Mouse (Mus musculus) adrenal gland, adult 18-20 months (tissue): ENCODE results near the gene Robo3. TPM values are rescaled to one million over a fixed set of nuclear protein-coding genes. Genes with fewer than 3 reads are reported as not detected.

ENCODE experiments used
- DNase-seq, 2 experiments: peaks; one replicate each; pipeline ENCODE4 v3.0.0; 2021 to 2022; ENCODE audit warnings: low spot score in 2 of 2
- long read RNA-seq, 2 experiments: library from polyadenylated mRNA; stranded (forward); transcript quantifications; one replicate each; pipeline ENCODE4 v2.0.0; 2021
- total RNA-seq, 2 experiments: library from RNA; stranded (reverse); gene quantifications; 1 replicate in 1 of 2; 2 replicates in 1 of 2; pipeline ENCODE4 v1.2.3; 2021

Gene Robo3
- total RNA-seq = 1 to 10 TPM in 1 of 2 experiments, under 1 TPM in 1; 0.64 to 1.7 TPM
- long read RNA-seq, experiment 1 = 0 reads
- long read RNA-seq, experiment 2 = 0 reads

DNA sequence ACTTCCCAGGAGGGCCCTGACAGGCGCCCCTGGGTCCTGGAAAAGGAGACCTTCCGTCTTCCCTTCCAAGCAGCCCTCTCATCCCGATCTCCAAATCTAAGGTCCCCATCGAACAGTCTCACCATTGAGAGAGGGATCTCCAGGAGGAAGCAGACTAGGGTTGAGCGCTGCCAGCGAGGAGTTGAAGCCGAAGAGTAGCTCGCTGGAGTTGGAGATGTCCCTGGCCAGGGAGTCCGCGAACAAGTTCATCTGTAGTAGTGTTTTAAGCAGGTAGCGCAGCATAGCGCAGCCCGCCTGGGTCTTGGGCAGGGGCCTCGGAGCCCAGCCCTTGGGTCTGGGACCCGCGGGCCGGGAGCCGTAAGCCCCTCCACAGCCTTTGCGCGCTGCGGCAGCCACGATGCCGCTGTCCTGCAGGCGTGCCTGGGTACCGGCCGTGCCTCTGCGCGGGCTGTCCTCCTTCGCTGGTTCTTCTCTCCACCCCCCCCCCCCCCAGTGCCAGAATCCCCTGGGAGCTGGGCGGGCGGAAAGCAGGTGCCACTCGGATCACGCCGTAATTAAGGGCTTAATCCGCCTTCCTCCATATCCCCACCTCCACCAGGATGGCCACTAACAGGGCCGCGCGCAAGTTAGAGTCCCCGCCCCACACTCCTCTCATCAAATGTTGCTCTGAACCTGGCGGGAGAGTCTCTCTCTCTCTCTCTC lies at the start of gene Robo3:
Gene Robo3, minus strand, starts transcription at position 527 of the 702 bp plus-strand sequence.
- peak in 1 of 2 experiments; percentile 21 for DNase-seq

DNA sequence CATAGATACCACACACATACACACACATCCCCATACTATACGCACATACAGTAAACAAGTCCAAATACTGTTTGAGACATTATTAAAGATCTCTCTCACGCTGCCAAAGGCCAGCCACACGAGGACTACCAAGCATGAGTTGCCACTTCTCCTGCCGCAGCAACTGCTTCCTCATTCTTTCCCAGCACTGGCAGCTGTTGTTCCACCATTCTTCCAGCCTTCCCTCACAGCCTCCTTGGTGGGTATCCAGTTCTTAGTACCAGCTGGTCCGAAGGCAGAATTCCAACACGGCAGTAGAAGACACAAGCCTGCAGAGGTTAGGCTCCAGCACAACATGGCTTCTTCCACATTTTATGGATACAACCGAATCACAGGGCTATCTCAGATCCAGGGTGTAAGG lies 41.9 kb upstream of the Robo3 start:
- no peak for DNase-seq

DNA sequence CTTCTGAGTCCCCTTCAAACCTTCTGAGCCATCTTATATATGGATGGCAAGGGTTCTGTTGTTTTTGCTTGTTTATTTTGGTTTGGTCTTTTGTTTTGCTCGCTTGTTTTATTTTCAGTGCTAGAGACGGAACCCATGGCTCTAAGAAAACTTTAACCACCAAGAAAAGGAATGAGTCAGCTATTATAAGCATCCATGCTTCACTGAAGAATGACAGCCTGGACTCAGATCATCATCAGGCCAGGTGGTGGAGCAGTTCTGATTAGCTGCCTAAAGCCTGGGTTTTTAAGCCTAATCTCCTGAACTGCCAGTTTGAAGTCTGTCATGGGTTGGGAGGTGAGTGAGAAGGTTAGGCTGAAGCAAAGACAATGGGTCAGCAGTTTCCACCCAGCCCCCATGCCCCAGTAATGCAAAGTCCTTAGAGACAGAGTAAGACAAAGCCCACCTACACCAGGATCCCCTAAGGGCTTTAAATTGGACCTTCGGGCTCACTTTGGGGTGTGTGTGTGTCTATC lies 40.6 kb upstream of the Robo3 start:
- DNase-seq = no peak

DNA sequence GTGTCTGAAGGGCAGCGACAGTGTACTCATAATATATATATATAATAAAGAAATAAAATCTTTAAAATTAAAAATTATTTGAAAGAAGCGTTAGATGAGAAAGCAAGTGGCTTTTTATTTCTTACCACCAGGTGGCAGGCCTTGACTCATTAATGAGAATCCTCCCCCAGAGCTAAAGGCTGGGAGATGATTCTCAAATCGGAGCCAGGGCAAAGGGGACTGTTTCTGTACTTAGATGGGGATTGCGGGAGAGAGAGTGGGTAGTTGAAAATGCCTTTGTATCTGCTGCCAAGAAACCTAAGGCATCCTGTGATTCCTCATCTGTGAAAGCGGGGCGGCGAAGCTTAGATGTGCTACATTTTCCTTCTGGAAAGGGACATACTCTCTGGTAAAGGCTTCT lies 29.7 kb upstream of the Robo3 start:
- peak; percentile 28 to 34 for DNase-seq

- DNase-seq = no peak
These were observed 28.5 kb upstream of the Robo3 start for GRCm38 (mm10) chr9:37461571-37461970.

GRCm38 (mm10) chr9:37460961-37461340 lies 27.9 kb upstream of the Robo3 start:
- DNase-seq = no peak

DNA sequence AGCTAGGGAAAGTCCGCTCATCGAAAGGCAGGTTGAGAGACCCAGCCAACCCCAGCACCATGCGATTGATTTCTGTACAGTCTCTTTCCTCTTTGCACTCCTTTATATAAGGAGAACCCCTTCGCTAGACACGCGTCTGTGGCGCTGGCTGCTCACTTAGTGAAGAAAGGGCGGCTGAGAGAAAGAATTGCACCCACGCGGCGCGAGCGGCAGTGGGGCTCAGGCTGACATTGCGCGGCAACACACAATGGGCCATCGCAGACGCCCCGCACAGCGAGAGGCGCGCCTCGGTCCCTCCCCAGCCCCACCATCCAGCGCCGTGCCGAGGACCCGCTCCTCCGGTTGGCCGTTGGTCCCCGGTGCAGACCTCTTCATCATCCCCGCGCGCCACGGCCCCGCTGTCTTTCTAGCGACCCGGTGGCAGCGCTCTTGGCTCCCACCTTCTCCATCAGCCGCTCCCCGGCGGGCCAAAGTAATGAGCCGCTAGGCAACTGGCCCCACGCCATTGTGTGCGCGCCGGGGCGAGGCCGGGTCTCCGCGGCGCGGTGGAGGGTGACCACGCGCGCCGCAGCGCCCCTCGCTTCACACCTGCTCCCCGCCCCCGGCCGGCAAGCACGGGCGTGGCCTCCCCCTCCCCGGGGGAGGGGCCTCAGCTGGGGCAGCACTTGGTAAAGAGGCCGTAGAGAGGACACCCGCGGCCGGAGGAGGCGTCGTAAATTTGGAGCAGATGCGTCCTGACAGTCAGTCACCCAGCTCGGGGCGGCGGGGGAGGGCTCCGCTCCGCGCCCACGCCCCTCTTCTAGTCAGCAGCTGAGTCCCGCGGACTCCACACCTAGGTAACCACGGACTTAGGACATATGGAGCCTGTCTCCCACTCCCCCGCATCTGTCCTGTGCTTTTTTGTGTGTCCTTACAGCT lies 27.3 kb upstream of the Robo3 start:
- peak; percentile 23 to 28 for DNase-seq

- DNase-seq = no peak
These were observed 26.6 kb upstream of the Robo3 start for GRCm38 (mm10) chr9:37459665-37460042.

- DNase-seq = no peak
These were observed 24.1 kb upstream of the Robo3 start for GRCm38 (mm10) chr9:37457151-37457550.

DNA sequence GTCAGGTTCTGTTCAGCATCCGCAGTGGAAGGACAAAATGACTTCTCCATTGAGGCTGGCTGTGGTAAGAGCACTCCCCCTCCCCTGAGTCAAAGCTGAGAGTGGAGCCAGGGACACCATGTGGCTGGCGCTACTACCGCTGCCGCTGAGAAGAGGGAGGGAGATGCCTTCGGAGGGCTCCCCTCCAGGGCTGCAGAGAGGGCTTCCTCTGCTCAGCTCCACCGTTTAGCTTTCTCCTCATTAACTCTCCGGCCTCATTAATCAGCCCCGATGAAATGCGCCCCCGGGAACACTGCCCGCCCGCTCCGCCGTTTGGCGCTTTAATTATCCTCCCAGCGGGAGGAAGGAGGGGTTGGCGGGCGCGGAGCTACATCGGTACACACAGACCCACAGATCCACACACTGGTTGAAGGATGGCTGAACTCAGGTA lies 23.4 kb upstream of the Robo3 start:
- DNase-seq = no peak

DNA sequence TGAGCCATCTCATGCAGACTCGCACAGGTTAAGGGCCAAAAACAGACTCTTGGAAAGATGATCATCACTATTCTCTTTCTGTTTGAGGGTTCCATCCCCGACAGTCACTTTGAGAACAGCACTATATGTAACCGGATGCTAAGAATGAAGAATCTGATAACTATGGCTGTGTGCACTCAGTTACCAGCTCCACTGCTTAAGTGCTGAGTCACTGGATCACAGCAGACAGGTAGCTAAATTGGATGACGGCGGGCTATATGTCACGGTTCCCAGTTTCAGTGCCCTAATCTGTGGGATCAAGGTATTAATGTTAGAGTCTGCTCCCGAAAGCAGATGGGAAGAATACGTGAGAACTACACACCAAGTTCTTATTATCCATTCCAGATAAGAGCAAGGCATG lies 22.8 kb upstream of the Robo3 start:
- no peak for DNase-seq

GRCm38 (mm10) chr9:37454991-37455390 lies 21.9 kb upstream of the Robo3 start:
- no peak for DNase-seq

DNA sequence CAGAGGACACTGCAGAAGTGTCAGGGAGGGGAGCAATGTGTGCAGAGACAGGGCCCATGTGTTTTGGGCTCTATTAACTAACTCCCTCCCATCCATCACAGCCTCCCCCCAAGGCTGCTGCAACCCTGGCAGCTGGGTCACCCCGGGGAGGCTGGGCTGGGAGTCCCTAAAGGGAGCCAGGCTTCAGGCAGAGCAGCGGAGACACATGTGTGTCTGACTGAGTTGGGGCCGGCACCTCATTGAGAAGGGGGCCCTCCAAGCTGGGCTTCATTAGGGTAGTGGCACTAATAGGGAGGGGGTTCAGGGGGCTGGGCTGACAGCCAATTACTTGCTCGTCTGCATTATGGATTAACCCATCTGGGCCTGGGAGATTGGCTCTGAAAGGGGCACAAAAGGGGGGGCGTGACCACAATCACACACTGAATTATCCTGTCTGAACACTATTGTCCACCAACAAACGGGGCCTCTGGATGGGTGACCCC lies 21.0 kb upstream of the Robo3 start:
- no peak for DNase-seq

- DNase-seq = no peak
These were observed 20.3 kb upstream of the Robo3 start for GRCm38 (mm10) chr9:37453328-37453727.

DNA sequence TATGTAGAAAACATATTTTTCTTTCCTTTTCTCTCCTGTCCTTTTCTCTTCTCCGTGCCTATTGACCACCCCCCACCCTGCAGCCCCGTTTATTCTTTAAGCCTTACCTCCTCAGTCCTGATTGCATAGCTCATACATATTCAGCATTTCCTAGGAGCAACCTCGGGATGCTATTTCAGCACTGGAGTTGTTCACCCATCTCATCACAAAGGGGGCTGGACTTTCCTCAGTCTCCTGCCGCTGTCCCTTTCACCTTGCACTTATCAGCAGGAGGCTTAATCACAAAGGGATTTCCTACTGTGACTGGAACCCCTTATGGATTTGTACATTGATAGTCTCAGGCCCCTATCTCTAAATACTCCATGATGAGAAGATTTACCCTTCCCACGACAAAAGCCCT lies 19.4 kb upstream of the Robo3 start:
- DNase-seq = no peak

- no peak for DNase-seq
These were observed 5.0 kb upstream of the Robo3 start for GRCm38 (mm10) chr9:37437772-37438735.

GRCm38 (mm10) chr9:37435616-37436015 lies 2.6 kb upstream of the Robo3 start:
- no peak for DNase-seq

GRCm38 (mm10) chr9:37434932-37435331 lies 1.9 kb upstream of the Robo3 start:
- DNase-seq = no peak

GRCm38 (mm10) chr9:37433823-37434560 lies 946 bp upstream of the Robo3 start:
- no peak for DNase-seq
